Mouse (Mus musculus): ENCODE data around the gene Plekha1.

The Plekha1 gene

GRCm38 (mm10) chr7:130865613-130866591 lies at the start of gene Plekha1:
TSS of gene Plekha1 (plus strand) at chr7:130865756.
- DNase-seq (ENCODE audit: low read depth in 1 of 2, low spot score in 2 of 2), result peak; percentile 94 to 96

GRCm38 (mm10) chr7:130816243-130816642 lies 49.3 kb upstream of the Plekha1 start:
- DNase-seq (ENCODE audit: low read depth in 1 of 2, low spot score in 2 of 2), result peak in 1 of 2 experiments; percentile 31

GRCm38 (mm10) chr7:130818813-130819212 lies 46.7 kb upstream of the Plekha1 start:
- no peak for DNase-seq (ENCODE audit: low read depth in 1 of 2, low spot score in 2 of 2)

- DNase-seq (ENCODE audit: low read depth in 1 of 2, low spot score in 2 of 2), result no peak
These were observed 45.9 kb upstream of the Plekha1 start for GRCm38 (mm10) chr7:130819624-130820023.

GRCm38 (mm10) chr7:130823992-130824391 lies 41.6 kb upstream of the Plekha1 start:
- DNase-seq (ENCODE audit: low read depth in 1 of 2, low spot score in 2 of 2), result no peak

GRCm38 (mm10) chr7:130826343-130826742 lies 39.2 kb upstream of the Plekha1 start:
- DNase-seq (ENCODE audit: low read depth in 1 of 2, low spot score in 2 of 2), result no peak

GRCm38 (mm10) chr7:130827431-130827830 lies 38.1 kb upstream of the Plekha1 start:
- no peak for DNase-seq (ENCODE audit: low read depth in 1 of 2, low spot score in 2 of 2)

GRCm38 (mm10) chr7:130827844-130828403 lies 37.6 kb upstream of the Plekha1 start:
- DNase-seq (ENCODE audit: low read depth in 1 of 2, low spot score in 2 of 2), result no peak

GRCm38 (mm10) chr7:130828475-130828874 lies 37.1 kb upstream of the Plekha1 start:
- no peak for DNase-seq (ENCODE audit: low read depth in 1 of 2, low spot score in 2 of 2)

- no peak for DNase-seq (ENCODE audit: low read depth in 1 of 2, low spot score in 2 of 2)
These were observed 34.0 kb upstream of the Plekha1 start for GRCm38 (mm10) chr7:130831586-130831985.

- DNase-seq (ENCODE audit: low read depth in 1 of 2, low spot score in 2 of 2), result no peak
These were observed 31.3 kb upstream of the Plekha1 start for GRCm38 (mm10) chr7:130834299-130834698.

- no peak for DNase-seq (ENCODE audit: low read depth in 1 of 2, low spot score in 2 of 2)
These were observed 30.3 kb upstream of the Plekha1 start for GRCm38 (mm10) chr7:130834958-130835861.

GRCm38 (mm10) chr7:130836066-130836465 lies 29.5 kb upstream of the Plekha1 start:
- no peak for DNase-seq (ENCODE audit: low read depth in 1 of 2, low spot score in 2 of 2)

- no peak for DNase-seq (ENCODE audit: low read depth in 1 of 2, low spot score in 2 of 2)
These were observed 27.5 kb upstream of the Plekha1 start for GRCm38 (mm10) chr7:130837941-130838657.

GRCm38 (mm10) chr7:130838658-130839025 lies 26.9 kb upstream of the Plekha1 start:
- DNase-seq (ENCODE audit: low read depth in 1 of 2, low spot score in 2 of 2), result no peak

- peak in 1 of 2 experiments; percentile 26 for DNase-seq (ENCODE audit: low read depth in 1 of 2, low spot score in 2 of 2)
These were observed 26.0 kb upstream of the Plekha1 start for GRCm38 (mm10) chr7:130839380-130840100.

GRCm38 (mm10) chr7:130847164-130847718 lies 18.3 kb upstream of the Plekha1 start:
- peak; percentile 19 to 52 for DNase-seq (ENCODE audit: low read depth in 1 of 2, low spot score in 2 of 2)

- no peak for DNase-seq (ENCODE audit: low read depth in 1 of 2, low spot score in 2 of 2)
These were observed 10.8 kb upstream of the Plekha1 start for GRCm38 (mm10) chr7:130854684-130855292.

GRCm38 (mm10) chr7:130855681-130856080 lies 9.9 kb upstream of the Plekha1 start:
- DNase-seq (ENCODE audit: low read depth in 1 of 2, low spot score in 2 of 2), result no peak

Measured in monocyte, adult 2 months (primary cell).